Mouse (Mus musculus): Measurements from ENCODE around the gene Tmem253.

DNA sequence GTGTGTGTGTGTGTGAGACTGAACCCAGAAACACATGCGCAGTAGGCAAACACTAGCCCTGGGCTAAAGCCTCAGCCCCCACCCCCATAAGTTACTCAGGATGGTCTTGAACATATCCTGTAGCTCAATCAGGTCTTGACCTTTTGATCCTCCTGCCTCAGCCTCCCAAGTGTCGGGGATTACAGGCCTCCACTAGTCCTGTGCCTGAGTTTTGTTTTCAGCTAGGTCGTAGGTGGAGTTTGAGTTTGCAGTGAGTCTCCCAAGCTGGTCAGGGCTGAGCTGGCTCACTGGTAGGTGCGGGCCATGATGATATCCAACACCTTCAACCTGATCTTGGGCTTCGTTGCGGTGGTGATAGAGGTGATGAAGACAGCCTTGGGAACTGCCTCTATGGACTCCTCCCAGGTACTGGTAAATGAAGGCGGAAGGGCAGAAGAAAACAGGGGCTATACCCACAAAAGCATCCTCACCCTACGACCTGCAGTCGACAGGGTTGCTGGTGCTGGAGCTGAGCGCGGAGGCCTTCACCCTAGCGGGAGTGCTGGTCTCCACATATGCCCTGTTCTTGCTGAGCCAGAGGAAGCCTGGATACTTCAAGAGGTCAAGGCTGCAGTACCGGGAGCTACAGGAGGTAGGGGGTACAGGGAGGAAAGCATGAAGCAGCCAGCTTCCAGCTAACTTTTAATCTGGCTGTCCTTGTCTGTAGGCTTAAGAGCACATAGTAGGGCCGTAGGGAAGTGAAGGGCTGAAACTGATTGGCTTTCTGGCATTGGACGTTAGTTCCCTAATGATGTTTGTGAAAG lies 3.0 kb downstream of the Tmem253 start:
- TF ChIP-seq POLR2A (IDR thresholded peaks at IDR 0.05; ENCODE audit: low read depth, low read length) (no peak), CTCF (conservative IDR thresholded peaks at IDR 0.05 in 1 of 2, IDR thresholded peaks at IDR 0.05 in 1 of 2; ENCODE audit: low read depth in 2 of 2, low read length in 2 of 2) (no peak), ZMIZ1 (IDR thresholded peaks at IDR 0.05; ENCODE audit: low read depth, low read length) (no peak), USF2 (conservative IDR thresholded peaks at IDR 0.05; ENCODE audit: low read depth, low read length) (no peak), USF1 (IDR thresholded peaks at IDR 0.05; ENCODE audit: low read depth, low read length) (no peak), NELFE (IDR thresholded peaks at IDR 0.05; ENCODE audit: low read depth, low read length) (no peak), MAX (IDR thresholded peaks at IDR 0.05; ENCODE audit: low read length) (no peak)

All from CH12.LX (cell line).